Mouse (Mus musculus) spleen, postnatal 36 days (tissue): ENCODE measurements around the gene Htra3.

Source experiments
- DNase-seq, 2 experiments: peaks; one replicate each; pipeline ENCODE4 v3.0.0; 2022; ENCODE audit warnings: low spot score in 2 of 2, mixed read lengths in 1 of 2

Gene Htra3

DNA sequence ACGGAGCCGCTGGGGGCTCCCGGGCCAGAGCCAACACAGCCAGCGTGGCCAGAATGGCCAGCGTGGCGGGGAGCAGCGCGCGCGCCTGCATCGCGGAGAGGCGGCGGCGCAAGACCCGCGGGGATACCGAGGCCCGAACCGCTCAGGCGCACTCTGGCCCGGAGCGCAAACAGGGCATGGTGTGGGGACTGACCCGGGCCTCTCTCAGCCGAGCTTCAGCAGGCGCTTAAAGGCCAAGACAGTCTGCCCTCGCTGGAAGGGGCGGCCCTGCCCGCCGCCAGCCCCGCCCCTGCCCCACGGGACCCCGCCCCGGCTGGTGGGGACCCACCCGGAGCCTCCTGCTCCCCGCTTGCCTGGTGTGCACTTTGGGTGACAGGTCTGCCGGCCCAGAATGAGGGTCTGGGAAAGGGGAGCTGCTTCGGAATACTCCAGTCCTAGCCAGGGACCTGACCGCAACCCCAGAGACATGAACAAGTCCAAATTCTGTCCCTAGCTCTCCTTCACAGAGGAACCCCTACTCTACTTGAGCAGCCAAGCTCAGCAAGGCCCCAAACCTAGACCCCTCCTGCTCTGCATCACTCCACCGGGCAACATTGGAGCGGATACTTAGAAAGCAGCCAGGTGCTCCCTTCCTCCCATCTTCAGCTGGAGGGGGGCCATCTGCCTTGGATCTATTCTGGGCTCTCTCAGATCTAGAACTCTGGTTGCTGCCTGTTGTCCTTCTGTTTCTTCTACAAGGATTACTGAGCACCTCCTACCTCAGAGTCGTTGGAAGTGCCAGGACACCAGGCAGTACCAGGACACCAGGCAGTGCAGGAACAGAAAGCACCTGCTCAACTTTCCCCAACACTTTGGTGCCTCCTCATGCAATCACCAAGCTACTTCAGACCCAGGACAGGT is at the start of gene Htra3:
Gene Htra3, minus strand, starts transcription at position 527 of the 900 bp plus-strand sequence.
- no peak for DNase-seq

DNA sequence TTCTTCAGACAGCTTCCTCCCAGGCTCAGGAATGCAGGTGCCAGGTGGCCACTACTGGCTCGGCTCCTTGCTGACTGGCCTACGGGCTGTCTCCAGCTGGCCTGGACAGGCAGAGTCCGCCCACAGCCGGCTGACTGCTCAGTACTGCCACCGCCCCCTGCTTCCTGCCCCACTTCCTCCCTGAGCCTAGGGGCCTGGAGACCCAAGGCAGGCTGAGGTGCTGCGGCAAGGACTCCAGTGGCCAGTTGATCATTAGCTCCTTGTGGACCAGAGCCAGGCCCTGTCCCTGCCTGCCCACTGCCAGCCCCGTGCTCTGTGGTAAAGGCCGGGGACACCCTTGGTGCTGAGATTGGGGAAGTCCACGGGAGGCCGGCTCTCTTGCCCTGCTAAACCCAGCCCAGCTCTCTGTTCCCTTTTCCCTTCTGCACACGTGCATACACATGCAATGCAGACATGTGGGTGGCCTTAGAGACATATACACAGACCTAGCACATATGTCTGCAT is 49.4 kb upstream of the Htra3 start:
- DNase-seq = peak; percentile 77 to 79

DNA sequence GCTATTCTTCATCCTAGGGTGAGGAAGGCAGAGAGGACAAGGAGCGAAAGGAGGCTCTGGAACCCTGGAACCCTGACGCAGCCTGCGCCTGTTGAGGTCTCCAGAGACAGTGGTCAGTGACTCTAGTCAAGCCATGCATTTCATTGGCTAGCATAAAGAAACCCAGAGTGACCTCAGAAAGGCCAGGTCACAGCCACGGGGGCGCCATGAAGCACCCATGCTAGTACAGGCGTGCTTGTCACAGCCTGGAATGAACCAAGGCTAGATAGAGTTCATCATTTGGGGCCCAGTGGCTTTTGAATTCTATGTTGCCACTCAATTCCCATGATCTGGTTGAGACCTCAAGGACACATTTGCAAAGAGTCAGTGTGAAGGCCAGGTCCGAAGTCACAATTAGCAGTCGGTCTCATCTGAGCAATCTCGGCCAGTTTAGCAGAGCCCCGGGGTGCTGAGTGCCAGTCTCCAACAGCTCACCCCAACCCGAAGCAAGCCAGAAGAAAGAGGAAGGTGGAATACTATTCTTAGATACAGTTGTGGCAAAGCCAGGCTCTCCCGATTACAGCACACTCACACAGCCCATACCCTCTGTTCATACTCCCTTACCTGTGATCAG is 48.9 kb upstream of the Htra3 start:
- no peak for DNase-seq

DNA sequence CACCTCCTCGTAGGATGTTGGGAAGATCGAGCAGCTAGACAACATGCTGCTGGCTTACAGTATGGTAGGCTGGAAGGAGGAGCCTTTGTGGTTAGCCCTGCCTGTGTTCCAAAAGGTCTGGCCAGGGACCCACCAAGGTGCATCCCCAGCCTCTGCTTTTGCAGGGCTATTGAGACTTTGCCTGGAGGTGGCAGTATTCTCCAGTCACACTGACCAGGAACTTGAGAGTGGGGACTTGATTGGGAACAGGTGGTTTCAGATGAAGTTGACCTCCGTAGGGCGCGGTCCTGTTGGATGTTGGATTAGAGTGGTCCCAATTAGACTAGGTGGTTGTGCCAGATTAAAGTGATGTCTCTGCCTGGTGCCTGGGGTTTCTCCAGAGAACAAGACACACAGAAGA is 47.9 kb upstream of the Htra3 start:
- DNase-seq = no peak

DNA sequence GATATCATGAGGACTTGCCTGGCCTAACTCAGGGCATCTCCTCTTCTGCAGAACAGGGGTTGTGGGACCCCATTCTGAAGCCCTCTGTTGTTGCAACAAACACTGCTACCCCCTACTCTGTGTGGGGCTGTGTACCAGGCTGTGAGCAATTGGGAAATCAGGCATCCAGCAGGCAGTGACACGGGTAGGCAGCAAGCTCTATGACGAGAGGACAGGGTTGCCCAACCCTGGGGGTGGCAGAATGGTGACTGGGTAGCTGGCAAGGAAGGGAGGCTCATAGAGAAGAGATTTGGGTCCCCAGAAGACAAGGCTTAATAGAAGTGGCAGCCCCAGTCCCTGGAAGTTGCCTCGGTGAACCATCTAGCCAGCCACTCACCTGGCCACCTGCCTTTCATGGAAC is 46.3 kb upstream of the Htra3 start:
- no peak for DNase-seq

DNA sequence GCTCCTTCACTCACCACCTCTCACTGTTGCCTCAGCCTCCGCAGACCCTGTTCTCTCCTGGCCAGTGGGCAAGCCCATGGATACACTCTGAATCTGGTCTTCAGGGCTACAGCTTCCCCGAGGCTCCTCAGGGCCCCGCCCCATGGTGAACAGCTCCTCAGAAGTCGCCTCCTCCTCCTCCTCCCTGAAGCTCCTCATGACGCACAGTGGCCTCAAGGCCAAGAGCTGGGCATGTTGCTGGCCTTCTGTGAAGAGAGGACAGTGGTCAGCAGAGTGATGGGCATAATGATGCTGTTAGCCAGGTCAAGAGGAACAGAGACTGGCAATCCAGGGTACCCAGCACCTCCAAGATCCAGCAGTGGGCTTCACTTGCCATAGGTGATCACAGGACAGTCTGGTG is 44.3 kb upstream of the Htra3 start:
- no peak for DNase-seq

DNA sequence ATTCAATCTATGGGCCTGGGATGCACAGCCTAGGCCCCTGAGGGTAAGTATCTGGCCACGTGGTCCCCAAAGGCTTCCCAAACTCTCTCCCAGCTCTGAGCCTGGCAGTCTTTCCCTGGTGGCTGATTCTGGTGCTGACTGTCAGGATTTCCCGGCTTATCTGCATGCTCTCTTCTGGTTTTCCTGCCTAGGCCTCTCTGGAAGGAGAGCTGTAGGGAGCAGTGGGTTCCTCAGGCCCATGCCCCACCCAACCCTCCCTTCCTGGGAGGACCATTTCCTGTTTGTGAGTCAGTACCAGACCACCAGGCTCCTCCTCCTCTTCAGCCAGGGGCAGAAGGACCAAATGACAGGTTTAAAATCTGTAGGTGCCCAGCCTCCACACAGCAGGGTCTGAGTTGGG is 43.1 kb upstream of the Htra3 start:
- DNase-seq = no peak

DNA sequence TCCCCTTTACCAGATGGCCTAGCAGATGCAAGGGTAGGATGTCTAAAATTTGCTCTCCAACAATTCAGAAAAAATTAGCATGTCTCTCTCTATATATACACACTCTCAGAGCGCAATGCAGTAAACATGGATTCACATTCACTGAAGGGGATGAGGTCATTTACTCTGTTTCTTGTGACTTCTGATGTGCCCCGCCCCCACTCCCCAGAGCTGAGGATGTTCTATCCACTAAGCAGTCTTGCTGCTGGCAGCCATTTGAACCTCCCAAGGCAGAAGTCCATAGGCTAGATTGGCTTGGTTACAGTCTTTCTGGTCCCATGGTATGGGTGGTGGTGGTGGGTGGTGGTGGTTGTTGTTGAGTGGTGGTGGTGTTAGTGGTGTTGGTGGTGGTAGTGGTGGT is 42.4 kb upstream of the Htra3 start:
- no peak for DNase-seq

DNA sequence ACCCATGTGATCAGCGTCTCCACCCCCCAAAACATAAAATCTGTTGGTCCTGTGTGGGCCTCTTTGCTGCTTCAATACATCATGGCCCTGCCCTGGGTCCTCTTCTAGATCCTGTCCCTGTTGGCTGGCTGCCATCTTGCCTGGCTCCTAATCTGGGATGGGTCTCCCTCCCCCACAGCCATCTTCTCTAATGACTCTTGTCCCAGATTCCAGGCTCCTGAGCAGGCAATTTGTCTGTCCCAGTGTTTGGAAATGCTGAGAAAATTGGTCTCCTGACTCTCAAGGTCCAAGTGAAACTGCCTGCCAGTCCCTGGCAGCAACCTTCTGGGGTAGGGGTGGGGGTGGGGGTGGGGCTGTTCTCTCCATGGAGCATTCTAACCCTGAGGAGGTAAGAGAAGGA is 40.3 kb upstream of the Htra3 start:
- no peak for DNase-seq

DNA sequence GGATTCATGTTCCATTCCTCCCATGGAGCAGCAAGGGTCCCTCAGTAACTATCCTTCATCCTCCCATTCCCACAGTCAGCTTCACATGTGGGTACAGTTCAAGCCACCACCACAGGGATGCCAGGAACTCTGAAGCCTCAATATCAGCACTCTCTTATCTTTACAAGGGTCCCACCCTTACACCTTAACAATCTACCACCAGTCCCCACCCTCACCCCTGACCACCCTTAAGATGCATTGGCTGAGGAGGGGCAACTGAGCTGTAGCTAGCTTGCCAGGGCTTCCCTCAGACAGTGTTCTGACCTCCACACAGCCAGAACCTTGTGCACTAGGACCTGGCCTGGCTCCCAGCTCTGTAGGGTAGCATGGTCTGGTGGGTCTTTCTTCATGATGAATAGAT is 39.8 kb upstream of the Htra3 start:
- DNase-seq = no peak

DNA sequence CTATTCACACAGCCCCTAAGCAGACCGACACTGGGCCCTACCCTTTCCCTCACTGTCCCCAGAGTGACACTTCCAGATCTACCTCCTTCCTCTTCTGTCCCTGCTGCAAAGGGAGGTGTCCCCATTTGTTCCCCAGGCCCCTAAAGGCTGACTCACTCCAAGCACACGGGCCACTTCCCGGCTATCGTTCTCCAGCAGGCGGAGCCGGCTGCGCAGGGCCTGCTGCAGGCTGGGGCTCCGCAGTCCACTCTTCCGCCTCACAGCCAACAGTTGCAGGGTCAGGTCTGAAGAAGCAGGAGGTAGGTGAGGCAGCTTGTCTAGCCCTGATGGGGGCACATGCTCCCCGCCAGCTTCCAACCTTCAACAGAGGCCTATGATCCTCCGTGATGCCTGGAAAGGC is 39.2 kb upstream of the Htra3 start:
- no peak for DNase-seq

DNA sequence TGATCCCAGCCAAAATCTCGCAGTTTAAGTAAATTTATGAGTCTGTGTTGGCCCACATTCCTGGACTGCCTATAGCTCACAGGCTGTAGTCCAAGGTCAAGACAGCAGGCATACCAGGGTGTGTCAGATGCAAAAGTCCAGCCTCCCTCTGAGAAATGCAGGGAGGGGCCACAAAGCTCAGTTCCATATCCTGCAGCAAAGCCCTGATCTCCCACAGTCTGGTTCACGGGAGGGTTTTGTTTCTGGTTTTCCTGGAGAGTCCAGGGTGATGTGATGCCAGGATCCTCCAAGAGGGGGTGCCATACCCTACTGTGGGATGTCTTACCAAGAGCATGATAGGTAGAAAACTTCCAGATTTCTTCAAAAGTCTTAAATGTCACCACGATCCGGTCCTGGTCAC is 38.4 kb upstream of the Htra3 start:
- DNase-seq = no peak

DNA sequence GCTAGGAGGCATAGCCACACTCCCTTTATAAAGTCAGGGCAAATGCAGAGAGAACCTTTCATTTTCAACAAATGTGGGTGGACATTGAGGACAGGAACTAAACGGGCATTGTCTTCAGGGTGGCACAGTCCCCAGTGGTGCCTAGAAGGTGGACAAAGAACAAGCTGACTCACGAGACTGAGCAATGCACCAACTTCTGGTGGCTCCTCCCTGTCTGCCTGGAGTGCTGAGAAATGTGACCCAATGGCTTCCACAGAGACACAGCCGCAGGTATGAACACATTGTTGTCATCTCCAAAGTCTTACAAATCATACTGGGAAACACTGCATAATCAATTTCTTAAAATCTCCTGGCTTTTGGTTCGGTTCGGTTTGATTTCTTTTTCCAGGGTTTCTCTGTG is 37.9 kb upstream of the Htra3 start:
- DNase-seq = no peak

DNA sequence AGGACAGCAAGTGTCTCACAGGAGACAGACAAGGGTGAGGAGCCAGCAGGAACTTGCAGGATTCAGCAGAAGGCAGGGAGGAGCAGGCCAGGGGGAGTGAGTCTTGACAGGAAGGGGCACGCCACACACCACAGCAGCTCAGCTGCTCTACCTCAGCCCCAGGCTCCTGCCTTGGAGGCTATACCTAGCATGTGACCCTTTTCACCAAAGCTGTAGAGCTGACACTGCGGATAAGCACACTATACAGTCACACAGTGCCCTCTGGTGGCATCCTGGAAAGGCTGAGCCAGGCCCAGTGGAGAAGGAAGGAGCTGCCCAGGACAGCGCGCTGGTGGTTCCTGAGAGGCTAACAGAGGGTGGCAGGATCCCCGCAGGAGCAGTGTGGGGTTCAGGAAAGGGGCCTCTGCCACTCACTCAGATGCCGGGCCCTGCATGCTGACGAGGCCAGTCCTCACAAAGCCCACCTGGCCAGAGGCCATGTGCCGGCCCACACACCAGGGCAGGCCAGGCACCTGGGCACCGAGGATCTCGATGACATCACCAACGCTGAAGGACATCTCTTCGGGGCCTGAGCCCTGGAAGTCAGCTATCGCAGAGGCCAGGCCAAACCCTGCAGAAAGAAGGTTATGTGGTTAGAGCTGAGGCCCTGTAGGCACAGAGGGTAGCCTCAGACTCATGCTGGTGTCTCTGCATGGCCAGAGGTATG is 34.2 kb upstream of the Htra3 start:
- DNase-seq = no peak

DNA sequence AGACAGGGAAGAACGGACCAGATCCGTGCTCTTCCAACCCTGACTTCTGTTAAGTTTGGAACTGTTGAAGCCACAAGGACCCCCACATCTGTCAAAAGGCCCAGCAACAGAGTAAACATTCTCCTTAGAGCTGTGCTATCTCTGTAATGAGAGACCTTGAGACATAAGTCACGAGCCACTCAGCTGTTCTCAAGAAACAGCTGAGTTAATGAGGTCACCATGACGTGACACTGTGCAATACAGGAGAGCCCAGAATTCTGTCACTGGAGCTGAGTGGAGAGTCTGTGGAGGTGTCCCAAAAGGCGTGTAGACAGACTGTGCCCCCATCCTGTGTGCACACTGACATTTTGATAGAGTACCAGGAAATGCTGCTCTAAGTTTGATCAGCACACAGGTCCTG is 32.9 kb upstream of the Htra3 start:
- no peak for DNase-seq

DNA sequence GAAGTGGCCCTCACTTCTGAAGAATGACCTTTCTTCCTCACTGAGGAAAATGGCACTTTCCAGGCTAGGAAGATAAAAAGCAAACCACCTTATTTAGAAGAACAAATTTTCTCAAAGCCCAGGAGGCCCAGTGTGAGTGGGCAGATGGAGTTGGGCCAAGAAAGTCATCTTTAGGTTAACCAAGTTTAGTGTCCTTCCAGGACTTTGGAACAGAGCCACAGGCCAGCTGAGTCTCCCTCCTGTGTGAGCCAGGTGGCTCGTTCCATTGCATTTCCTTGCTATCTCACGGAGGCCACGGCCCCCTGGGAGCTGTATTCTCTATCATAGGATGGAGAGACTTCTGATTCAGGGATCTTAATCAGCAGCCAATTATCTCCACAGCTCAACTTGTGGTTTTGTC is 31.3 kb upstream of the Htra3 start:
- DNase-seq = no peak

DNA sequence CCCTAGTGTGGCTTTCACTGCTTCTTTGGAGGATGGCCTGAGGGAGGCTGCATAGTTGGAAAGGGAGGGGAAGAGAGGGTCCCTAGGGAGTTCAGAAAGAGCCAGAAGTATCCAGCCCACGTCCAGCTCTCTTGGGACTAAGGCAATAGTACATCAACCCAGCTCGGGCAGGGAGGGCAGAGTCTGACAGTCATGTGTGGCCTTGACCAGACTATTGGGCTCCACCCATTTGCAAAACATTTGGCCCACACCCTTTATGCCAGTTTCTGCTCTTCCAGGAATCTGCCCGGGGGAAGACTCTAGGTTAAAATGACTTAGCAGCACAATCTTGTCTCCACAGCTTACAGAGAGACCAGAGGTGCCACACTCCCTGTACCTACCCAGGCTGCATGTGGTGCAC is 30.9 kb upstream of the Htra3 start:
- DNase-seq = no peak

DNA sequence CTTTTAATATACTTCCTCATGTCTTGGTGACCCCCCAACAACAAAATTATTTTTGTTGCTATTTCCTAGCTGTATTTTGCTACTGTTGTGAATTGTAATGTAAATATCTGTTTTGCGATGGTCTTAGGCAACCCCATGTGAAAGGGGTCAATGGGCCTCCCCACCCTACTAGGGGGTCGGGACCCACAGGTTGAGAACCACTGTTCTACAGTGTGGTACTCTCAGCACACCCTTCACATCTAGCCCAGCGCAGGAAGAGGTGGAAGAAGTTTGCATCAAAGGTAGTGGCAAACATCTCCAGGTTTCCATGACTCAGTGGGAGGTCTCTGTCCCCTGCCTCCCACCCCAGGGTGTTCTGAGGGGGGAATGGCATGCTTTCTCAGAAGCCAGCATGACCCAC is 25.8 kb upstream of the Htra3 start:
- no peak for DNase-seq

DNA sequence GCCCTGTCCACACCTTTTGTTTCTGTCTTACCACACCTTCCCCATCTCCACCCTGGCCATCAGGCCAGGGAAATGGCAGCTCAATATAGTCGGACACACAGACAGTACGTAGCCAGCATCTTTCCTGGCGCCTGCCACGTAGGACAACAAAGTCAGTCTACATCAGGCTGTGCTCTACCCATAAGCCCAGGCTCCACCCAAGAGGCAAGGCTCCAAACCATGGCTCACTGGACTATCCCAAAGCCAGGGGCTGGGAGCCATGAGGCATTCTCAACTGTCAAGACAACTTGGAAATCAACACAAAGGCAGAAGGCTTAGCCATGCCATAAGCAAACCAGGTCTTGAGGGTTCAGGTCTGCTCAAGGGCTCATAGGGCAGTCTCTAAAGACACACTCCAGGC is 24.2 kb upstream of the Htra3 start:
- DNase-seq = no peak

DNA sequence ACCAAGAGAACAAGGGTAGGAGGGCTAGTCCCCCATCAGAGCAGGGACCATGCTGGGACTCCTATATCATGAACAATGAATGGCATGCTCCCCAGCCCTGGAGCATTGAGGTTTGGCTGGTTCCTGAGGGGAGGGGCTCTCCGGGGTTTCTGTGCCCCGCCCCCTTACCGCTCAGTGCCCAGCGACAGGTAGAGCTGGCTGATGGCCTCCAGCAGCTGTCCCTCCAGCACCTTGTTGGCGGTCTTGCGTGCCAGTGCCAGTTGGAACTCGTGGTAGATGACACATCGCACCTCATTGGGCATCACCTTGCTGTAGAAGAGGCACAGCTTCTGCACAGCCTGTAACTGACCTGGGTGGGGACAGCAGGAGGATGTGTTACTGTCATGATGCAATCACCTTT is 23.6 kb upstream of the Htra3 start:
- no peak for DNase-seq

DNA sequence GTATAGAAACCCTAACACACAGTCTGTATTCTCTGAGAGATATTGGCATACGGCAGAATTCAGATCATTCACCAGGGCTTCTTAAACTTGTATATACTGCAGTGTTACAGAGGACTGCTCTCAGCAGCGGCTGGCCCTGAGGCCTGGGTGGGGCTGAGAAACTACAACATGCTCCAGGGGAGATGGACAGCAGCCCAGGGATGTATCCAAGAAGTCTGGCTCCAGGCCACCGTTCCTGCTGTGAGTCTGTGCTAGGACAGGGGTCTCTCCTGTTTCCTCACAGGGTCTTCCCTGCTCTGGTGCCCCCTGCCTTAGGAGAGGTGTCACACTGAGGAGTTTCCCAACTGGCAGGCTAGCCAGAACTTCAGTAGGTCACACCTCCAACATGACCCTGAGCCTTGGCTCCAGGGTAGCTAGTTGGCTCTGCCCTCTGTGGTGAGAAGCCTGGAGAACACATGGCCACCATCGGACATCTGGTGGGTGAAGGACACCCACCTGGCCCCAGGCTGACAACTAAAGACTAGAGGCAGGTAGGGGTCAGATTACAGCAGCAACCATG is 23.1 kb upstream of the Htra3 start:
- DNase-seq = no peak

DNA sequence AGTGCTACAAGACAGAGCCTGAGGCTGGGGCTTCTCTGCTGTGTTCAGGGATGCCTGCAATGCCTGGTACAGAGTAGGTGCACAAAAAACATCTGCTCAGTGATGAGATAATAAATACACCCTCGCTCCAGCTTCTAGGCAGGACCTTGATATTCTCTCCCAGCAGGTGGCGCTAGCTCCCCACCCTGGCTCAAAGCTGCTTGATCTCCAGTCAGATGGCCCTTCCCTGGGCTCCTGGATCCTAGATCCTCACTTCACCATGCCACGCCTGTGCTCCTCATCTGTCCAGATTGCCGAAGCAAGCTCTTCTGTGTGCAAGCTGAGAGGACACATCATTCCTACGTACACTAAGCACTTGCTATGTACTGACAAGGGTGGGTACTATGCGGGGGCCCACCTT is 21.5 kb upstream of the Htra3 start:
- peak; percentile 21 to 24 for DNase-seq
